Mouse (Mus musculus) neural tube, postnatal 0 days (tissue): Measurements from ENCODE around the gene Mpv17l2. TPM values are rescaled to one million over a fixed set of nuclear protein-coding genes. Genes with fewer than 3 reads are reported as not detected.

Experiments
- microRNA-seq: library from miRNA; unstranded; fragments of <30 nt; microRNA quantifications from one replicate; pipeline ENCODE4, GENCODE M21; 2016
- polyA plus RNA-seq: library from polyadenylated mRNA; unstranded; fragments of >200 nt; fragmentation: Nextera tagmentation; extraction: Ambion mirVana; gene quantifications from 2 replicates; pipeline ENCODE4 v1.2.1, GENCODE M21; 2015

Gene Mpv17l2
- polyA plus RNA-seq, result 50.0 and 53.0 TPM in 2 replicates

DNA sequence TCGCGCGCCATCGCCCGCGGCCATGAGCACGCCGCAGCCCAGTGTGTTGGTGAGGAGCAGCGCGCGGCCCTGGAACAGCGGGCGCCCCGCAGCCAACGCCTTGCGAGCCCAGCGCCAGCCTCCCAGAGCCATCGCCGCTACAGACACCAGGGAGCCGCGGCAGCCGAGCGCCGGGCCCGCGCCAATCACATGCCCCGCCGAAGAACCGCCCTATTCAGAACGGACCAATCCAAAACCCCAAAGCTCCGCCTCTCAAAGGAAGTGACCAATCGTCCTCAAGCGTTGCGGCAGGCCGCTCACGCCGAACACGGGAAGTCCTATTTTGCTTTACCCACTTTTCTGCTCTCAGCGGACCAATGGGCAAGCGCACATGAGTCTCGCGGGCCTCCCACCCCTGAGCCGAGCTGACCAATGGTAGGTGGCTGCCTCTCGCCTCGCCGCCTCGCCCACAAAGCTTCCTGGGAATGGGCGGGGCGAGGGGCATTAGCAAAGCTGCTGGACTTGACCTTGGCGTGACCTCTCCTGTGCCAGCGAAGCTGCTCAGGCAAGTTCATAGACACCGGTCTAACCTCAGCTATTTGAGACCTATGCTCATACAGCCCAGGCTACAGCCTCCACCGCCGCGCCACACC lies at the start of gene Mpv17l2:
Gene Mpv17l2, minus strand, starts transcription at position 172 of the 632 bp plus-strand sequence.

DNA sequence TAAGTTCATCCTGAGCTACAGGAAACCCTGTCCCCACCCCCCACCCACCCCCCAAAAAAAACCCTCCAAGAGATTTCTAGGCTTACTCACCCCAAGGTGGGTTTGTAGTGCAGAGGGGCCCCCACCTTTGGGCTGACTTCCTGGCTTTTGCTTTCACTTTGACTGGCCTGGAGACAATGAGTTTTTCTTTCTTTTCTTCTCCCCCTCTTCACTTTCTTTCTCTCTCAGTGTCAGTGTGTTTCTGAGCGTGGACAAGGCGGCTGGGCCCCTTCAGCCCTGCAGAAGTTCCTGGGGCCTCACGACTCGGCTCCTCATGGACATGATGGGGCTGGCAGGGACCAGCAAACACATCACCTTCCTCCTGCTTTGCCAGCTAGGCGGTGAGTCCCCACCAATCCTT lies 47.5 kb upstream of the Mpv17l2 start, which contains the start of gene Il12rb1:
Gene Il12rb1, plus strand, starts transcription at position 211 of the 400 bp plus-strand sequence.

DNA sequence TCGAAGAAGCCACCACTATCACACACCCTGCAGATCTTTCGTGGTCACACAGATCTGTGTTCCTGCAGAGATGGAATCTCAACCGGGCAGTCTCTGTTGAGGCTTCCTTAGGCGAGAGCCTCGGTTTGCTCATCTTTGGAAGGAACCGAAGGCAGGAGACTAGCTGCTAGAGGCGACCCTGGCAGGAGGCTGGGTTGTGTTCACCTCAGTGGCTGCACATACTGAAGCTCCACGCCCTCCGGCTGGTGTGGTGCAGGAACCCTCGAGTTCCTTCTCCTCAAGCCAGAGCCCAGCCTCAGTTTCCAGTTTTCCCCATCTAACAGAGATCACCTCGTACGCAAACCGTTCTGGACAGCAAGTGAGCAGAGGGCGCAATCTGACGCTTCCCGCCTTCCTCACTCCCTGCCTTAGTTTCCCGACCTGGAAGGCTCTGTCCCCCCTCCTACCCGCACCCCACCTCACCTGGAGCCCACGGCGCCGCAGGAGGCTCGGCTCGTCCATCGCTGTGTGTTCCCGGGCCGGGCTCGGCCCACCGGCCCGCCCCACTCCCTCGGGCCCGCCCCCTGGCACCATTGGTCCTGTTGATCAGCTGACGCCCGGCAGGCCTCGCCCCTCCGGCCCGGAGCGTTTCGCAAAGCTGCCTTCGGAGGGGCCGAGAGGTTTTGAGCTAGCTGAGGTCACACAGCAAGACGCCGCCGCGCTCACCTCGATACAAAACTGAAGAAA lies 43.9 kb upstream of the Mpv17l2 start, which contains the start of gene Mast3:
Gene Mast3, minus strand, starts transcription at position 574 of the 726 bp plus-strand sequence.

DNA sequence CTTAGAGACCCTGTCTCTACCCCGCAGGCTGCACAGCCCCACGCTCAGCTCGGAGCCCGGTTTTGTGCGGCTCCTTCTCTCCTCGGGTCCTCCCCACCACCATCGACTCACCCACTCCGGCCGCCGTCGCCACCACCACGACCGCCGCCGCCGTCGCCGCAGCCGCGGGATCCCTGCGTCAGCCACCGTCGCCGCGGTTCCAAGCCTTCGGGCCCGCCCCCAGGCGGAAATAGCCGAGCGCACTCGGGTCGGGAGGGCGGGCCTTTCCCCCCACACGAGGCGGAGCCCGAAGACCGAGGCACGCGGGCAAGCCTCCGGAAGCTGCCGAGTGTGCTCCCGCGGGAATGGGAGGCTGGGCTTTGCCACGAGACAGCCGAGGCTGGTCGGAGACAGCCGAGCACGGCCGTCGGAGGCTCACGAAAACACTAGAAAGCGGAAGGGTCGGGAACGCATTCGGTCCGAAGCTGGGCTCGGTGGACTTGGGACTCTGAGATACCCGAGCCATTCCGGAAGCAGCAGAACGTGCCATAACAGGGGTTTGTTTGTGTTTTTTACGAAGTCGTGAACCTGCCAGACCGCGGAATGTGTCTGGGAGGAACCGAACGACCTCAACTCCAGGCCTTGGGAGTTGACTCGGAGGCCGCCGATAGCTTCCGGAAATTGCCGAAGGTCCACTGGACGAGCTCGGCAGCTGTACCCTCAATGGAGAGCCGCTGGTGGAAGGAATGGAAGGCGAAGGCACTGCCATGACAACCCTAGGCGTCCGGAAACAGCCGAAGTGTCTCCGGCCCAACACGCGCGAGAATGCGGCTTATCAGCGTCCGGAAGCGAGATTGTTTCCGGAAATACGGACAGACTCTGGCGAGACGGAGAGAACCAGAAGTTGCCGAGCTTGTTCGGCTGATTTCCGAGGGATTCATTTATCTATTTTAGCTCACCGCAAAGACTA lies 16.0 kb upstream of the Mpv17l2 start, which contains the start of gene Pik3r2:
Gene Pik3r2, minus strand, starts transcription at position 218 of the 949 bp plus-strand sequence.

DNA sequence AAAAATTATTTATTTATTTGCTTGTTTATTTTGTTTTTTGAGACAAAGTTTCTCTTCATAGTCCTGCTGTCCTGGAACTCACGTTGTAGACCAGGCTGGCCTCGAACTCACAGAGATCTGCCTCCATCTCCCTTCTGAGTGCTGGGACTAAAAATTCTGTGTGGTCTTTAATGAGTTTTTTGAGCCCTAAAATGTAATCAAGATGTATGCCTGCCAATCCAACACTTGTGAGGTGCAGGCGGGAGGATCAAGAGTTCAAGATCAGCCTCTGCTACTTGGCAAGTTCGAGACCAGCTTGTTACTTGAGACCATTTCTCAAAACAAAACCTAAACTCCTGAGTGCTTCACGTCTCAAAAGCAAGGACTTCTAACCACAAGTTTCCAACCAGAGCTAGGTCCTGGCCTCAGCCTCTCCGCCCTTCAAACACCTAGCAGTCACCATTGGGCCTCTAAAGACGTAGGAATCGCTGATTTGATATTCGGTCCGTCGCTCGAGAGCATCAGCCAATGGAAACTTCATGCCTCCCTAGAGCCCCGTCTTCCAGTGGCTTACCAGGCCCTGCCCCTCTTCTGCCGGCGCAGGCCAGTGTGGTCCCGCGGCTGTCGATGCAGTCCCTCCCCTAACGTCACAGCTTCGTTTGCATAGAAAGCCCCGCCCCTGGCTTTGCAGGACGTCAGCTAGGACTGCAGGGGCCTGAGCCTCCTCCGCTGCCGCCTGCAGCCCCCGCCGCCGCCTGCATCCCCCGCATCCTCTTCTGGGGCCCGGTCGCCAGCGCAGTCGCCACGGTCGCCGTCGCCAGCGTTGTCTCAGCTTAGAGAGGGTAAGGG lies 6.5 kb downstream of the Mpv17l2 start, which contains the start of gene Rab3a:
Gene Rab3a, plus strand, starts transcription at position 637 of the 828 bp plus-strand sequence.

DNA sequence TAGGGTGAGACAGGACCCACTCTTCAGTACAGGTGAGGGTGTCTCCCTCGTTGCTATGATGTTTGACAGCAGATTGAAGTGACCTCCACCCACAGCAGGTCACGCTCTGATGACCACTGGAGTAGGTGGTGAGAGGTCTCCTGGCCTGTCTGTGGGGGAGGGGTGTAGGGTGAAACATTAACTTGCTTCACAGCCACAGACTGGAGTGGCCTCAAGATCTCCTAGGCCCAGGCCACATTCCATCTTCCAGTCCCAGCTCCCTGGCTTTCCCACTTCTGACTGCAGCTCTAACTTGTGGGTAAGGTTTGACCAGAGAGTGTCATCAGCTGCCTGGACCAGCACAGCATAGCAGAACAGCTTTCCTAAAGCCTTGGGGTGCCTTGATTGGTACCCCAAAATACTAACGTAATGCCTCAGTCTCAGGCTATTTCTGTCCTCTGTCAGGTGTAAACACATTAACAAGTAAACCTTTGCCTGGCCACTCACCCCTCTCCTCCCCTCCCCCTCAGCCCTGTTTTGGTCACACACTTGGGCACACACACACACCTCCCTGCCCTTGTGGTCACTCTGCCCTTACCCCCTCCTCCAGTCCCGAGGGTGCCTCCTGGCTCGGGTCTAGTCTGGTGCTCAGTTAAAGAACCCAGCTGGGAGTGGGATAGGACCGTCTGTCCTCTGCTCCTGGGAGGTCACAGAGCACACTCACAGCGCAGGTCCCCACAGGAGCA lies 37.1 kb downstream of the Mpv17l2 start, which contains the start of gene Pde4c:
Gene Pde4c, plus strand, starts transcription at position 235 of the 725 bp plus-strand sequence.

DNA sequence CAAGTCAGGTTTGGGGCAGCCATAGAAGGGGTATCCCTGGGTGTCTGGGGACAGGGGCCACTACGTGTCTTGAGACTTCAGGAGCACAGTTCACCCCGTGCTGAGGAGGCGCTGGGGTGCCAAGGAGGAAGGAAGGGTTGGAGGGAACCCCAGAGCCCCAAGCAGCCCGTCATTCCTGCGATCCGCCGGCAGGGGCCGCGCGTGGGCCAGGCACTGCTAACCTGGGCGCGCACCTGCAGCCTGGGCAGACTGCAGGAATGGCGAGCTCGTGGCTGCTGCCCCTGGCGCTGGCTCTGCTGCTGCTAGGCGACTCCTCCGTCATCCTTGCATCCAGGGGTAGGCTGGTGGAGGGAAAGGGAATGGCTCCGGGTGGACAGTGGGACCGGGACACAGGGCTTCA lies 42.4 kb downstream of the Mpv17l2 start, which contains the start of gene Gm3336:
Gene Gm3336, plus strand, starts transcription at position 247 of the 400 bp plus-strand sequence.

Small RNA genes lying within 50 kb of the gene (microRNA-seq; reads per million reads assigned to microRNA genes)
- gene Mir7240, result 0.87 reads per million

Other genes starting within 250 kb of the Mpv17l2 start
- 305 and 354 TPM in 2 replicates for gene Fkbp8, start 233.2 kb downstream of the Mpv17l2 start, polyA plus RNA-seq
- 52.3 and 54.9 TPM in 2 replicates for gene Kxd1, start 233.0 kb downstream of the Mpv17l2 start, polyA plus RNA-seq
- gene Ell, start 221.5 kb downstream of the Mpv17l2 start, polyA plus RNA-seq, result 11.4 and 14.1 TPM in 2 replicates
- 113 TPM in 2 replicates for gene Isyna1, start 166.6 kb downstream of the Mpv17l2 start, polyA plus RNA-seq
- 221 and 251 TPM in 2 replicates for gene Ssbp4, start 152.1 kb downstream of the Mpv17l2 start, polyA plus RNA-seq
- 2.3 and 2.5 TPM in 2 replicates for gene Lrrc25, start 144.8 kb downstream of the Mpv17l2 start, polyA plus RNA-seq
- gene Gdf15, start 128.5 kb downstream of the Mpv17l2 start, polyA plus RNA-seq, result 0.55 and 0.79 TPM in 2 replicates
- 72.8 and 79.8 TPM in 2 replicates for gene Pgpep1, start 100.6 kb downstream of the Mpv17l2 start, polyA plus RNA-seq
- 194 and 204 TPM in 2 replicates for gene Lsm4, start 87.7 kb downstream of the Mpv17l2 start, polyA plus RNA-seq
- 107 and 140 TPM in 2 replicates for gene Jund, start 62.0 kb downstream of the Mpv17l2 start, polyA plus RNA-seq
- 0.03 TPM in 1 of 2 replicates, not detected in the other for gene Iqcn, start 57.5 kb downstream of the Mpv17l2 start, polyA plus RNA-seq
- gene Gm3336, start 42.4 kb downstream of the Mpv17l2 start, polyA plus RNA-seq, result not detected in 2 replicates
- gene Pde4c, start 37.2 kb downstream of the Mpv17l2 start, polyA plus RNA-seq, result 0.12 and 0.14 TPM in 2 replicates
- 832 and 885 TPM in 2 replicates for gene Rab3a, start 6.3 kb downstream of the Mpv17l2 start, polyA plus RNA-seq
- 81.0 and 96.3 TPM in 2 replicates for gene Pik3r2, start 15.8 kb upstream of the Mpv17l2 start, polyA plus RNA-seq
- gene Mast3, start 44.1 kb upstream of the Mpv17l2 start, polyA plus RNA-seq, result 18.3 and 21.3 TPM in 2 replicates
- gene Il12rb1, start 47.5 kb upstream of the Mpv17l2 start, polyA plus RNA-seq, result 0.09 and 0.14 TPM in 2 replicates
- 5.3 and 5.8 TPM in 2 replicates for gene Arrdc2, start 78.8 kb upstream of the Mpv17l2 start, polyA plus RNA-seq
- 9.4 and 10.1 TPM in 2 replicates for gene Kcnn1, start 102.3 kb upstream of the Mpv17l2 start, polyA plus RNA-seq
- gene Ccdc124, start 113.0 kb upstream of the Mpv17l2 start, polyA plus RNA-seq, result 134 and 163 TPM in 2 replicates
- gene Slc5a5, start 131.8 kb upstream of the Mpv17l2 start, polyA plus RNA-seq, result 5.6 and 5.9 TPM in 2 replicates
- 2,423 and 2,642 TPM in 2 replicates for gene Rpl18a, start 136.5 kb upstream of the Mpv17l2 start, polyA plus RNA-seq
- gene Map1s, start 145.0 kb upstream of the Mpv17l2 start, polyA plus RNA-seq, result 49.9 and 57.3 TPM in 2 replicates